Mouse (Mus musculus) retina, postnatal 1 day (tissue): ENCODE measurements around the gene Selenon.

Source experiments
- DNase-seq: peaks from one replicate; pipeline ENCODE4 v3.0.0-alpha.2; 2012

Selenon gene

GRCm38 (mm10) chr4:134551494-134552316, at the start of gene Selenon:
Selenon (minus strand) TSS chr4:134552166.
- DNase-seq = peak; percentile 72

GRCm38 (mm10) chr4:134601404-134601803, 49.4 kb upstream of the Selenon start:
- no peak for DNase-seq

DNA sequence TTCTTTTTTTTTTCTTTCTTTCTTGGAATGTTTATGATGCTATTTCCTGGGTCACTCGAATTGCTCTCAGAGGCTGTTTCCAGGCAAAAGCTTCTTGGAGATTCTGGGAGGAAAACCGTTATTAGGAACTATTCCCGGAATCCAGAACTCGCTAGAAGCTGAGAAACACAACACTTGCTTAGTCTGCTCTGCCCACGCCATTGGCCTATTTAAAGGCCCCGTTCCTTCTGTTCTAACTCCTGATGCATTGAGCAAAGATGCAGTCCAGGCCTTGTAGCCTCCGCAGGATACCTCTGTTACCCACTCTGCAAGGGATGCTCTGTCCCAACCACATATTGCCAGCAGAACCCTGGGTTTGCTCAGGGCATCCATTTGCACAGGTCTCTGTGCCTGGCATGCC, 48.8 kb upstream of the Selenon start:
- DNase-seq = no peak

- DNase-seq = no peak
Observed at GRCm38 (mm10) chr4:134600060-134600459, 48.1 kb upstream of the Selenon start.

- DNase-seq = no peak
Observed at GRCm38 (mm10) chr4:134596816-134597692, 45.1 kb upstream of the Selenon start.

DNA sequence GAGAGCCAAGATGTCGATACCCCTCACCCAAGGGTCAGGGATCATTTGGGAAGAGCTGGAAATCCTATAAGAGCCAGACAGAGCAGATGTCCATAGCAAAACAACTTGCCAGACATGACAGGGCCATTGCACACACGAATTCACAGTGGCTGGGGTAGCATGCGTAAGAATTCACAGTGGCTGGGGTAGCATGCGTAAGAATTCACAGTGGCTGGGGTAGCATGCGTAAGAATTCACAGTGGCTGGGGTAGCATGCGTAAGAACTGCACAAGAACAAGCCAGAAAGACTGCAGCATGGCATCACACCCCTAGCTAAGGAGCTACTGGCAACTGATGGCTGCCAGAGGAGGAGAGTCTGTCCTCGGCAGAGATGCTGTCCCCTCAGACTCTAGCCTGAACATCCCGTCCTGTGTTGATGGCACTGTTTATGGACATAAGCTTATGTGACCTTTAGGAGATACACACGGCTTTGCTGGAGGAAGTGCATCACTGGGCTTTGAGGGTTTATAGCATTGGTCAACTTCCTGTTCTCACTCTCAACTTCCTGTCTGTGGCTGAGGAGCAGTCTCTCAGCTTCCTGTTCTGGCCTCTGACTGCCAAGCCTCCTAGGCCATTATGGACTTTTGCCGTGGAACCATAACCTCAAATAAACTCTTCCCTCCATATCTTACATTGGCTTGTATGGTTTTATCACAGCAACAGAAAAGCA, 42.9 kb upstream of the Selenon start:
- DNase-seq = no peak

DNA sequence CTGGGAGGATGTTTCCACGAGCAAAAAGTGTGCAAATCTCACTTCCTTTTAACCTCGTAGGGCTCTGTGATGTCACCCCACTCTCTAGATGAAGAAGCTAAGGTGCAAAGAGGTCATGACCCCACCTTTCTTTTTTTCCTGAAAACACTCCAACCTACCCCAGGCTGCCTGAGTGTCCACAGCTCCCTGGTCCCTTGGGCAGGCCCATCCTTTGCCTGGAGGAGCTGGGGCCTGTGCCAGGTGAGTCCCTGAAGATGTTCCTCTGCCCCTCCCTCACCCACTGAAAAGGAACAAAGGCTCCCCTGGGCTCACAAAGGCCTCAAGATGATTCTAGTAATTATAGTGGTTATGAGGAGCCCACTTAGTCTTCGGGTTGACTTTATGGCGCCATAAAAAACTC, 40.5 kb upstream of the Selenon start:
- no peak for DNase-seq

DNA sequence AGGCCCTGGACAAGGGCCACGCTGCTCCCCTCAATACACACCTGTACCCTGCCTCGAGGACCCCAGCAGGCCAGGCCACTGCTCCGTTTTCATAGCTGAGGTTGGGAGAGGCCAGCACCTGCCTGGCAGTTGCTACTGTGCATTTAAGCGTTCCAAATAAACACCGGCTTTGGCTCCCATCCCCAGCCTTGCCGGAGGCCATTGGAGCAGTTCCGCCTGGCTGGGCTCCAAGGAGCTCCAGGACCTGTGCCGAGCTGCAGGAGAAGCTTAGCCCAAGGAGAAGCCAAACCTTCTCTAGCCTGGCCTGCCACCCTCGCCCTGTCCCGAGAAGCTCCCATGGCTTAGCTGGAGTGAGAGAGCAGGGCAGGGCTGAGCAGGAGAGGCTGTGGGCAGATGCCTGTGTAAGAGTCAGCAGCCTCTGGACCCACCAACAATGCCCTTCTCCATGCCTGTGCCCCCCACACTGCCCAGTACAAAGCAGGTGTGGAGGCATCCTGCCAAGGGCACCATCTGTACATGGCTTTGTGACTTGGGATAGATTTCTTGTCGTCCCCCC, 39.6 kb upstream of the Selenon start:
- DNase-seq = peak; percentile 65

DNA sequence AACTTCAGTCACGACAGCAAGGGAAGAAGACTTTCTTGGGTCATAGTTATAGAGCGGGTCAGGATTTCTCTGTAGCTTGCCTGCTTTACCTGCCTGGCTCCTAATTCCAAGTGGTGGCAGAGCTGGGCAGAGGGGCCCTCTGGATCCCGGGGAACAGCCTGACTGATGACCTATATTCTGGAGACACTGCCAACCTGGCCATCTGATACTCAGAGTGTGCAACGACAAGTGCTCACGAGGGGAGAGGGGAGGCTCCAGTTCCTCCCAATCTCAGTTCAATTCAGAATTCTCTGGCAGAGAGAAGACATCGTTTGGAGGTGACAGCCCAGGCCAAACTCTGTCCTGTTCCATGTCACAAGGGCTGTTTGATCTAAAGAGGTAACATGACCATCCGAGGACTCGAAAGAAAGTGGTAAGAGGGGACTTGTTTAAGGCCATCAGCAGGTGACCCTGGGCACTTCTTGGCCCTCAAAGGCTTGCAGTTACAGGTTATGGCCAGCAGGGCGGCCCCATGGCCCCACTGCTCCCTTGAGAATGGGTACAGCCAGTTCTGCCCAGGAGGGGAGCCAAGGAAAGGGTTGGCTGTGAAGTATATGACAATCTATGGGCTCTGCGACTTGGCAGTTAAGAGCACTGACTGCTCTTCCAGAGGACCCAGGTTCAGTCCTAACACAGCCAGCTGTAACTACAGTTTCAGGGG, 38.4 kb upstream of the Selenon start:
- DNase-seq = no peak

GRCm38 (mm10) chr4:134589786-134590185, 37.8 kb upstream of the Selenon start:
- no peak for DNase-seq

DNA sequence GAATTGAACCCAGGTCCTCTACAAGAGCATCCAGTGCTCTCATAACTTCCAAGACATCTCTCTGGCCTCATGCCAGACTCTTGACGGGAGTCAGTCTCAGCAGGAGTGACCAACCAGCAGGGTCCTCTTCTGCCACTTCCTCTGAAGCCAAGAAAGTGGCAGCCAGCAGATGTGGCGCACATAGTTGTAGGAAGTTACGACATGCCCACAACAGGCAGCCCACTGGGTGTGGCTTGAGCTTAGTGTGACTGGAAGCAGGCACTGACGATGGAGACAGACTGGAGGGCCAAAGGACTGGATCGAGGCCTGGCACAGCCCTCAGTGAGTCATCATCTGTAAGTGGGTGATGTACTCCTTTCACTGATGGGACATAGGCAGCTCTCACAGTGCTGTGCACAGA, 37.0 kb upstream of the Selenon start:
- no peak for DNase-seq

DNA sequence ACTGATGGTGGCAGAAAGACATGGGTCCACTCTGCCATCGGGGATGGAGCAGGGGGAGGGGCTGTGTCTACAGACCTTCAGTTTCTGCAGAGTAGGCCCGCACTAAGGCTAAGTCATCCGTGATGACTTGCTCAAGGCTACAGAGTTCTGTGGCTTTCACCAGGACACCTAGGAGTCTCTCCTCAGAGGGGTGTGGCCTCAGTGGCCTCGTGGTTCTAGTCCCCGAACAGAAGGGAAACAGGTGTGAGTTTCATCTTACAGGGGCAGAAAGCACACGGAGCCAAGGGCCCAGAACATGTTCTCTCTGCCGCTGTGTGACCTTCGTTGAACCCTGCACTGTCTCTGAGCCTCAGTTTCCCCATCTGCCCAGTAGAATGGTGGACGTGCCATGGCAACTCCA, 36.3 kb upstream of the Selenon start:
- DNase-seq = no peak

GRCm38 (mm10) chr4:134587636-134588197, 35.8 kb upstream of the Selenon start:
- no peak for DNase-seq

DNA sequence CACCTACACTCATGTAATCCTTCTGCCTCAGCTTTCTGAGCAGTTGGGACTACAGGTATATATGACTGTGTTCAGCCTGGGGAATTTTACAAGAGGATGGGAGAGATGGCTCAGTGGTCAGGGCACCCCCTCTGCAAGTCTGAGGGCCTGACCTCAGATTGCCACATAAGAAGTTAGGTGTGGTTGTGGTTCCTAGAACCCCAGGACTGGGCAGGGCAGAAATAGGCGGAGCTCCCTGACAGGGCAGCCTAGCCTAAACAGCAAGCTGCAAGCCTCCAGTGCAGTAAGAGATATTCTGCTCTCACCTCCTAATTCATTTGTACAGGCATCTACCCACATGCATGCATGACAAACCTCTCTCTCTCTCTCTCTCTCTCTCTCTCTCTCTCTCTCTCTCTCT, 34.7 kb upstream of the Selenon start:
- no peak for DNase-seq

- no peak for DNase-seq
Observed at GRCm38 (mm10) chr4:134586126-134586525, 34.2 kb upstream of the Selenon start.

DNA sequence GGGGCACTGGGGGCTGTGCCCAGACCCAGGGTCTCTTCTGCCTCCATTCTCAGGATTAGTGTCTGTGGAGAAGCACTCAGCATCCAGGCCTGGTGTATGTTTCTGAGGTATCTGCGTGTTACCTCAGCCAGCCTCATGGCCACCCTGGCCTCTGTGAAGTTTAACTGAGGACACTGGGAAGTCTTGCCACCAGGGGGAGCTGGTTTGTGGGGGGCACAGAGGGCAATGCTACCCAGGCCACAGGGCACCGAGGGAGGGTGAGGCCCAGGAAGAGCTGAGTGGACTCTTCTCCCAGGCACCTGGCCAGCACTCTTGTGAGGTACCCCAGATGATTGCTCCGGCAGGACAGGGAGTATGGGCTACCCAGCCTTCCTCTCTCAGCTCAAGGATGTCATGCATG, 31.5 kb upstream of the Selenon start:
- DNase-seq = no peak

DNA sequence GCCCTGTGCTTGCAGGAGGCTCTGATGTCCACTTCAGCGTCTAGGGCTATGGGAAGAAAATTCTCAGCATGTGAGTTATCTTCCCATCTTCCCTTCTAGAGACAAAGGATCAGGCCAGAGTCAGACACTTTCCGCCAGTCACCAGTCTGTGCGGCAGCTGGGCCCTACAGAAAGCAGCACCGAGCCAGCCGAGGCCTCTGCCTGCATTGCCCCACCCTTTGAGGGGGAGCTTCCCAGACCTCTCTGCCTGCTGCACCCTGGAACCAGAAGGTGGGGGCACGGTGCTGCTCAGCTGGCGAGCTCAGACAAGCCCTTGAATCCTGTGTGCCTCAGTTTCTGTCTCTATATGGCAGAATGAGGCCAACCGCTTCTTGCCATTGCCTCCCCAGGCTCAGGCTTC, 29.4 kb upstream of the Selenon start:
- no peak for DNase-seq

DNA sequence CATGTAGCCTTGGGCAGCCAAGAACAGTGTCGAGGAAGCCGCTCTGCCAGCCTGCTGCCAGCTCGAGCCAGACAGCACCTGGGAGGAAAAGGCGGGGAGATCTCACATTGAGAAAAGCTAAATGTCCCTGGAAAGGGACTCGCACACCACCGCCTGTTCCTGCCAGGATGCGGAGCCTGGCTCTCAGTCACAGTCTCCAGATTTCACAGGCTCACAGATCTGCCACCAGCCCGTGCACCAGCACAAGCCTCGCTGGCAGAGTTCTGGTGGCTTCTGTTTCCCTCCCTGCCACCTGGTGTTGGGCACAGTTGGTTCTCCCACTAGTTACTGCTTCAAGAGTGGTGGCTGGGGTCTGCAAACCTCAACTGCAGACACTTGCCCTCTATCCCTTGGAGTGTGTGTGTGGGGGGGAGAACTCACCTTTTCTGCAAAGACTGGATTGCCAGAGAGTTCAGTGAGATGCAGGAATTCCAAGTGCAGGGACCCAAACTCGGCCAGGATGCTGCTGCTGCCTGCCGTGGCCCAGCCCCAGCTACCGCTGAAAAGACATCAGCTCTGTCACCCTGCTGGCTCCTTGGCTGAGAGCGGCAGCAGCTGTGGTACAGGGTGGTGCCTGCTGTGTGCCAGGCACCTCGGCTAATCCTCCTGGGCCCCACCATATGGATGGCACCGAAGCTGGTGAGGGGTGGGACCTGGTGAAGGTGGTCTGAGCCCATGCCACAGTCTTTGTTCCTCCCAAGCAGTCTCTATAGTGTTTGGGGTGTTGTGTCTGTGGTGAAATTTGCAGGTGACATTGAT, 28.6 kb upstream of the Selenon start:
- peak; percentile 48 for DNase-seq

DNA sequence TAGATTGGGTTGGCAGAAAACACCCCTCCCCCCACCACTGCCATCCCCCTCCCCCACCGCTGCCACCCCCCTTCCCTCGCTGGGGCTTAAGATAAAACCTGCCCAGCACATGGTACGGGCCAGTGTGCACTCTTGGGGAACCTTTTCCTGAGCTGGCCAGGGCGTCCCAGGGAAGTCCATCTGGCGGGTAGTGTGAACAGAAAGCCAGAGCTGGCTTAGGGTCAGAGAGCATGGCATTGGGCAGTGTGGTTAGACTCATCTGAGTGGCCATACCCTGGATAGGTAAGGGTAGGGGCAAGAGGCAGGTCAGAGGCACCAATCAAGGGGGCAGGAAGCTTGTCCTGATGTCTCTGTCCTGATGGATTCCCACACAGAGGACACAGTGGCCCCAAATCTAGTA, 27.7 kb upstream of the Selenon start:
- DNase-seq = no peak

GRCm38 (mm10) chr4:134579212-134579611, 27.2 kb upstream of the Selenon start:
- DNase-seq = peak; percentile 48

DNA sequence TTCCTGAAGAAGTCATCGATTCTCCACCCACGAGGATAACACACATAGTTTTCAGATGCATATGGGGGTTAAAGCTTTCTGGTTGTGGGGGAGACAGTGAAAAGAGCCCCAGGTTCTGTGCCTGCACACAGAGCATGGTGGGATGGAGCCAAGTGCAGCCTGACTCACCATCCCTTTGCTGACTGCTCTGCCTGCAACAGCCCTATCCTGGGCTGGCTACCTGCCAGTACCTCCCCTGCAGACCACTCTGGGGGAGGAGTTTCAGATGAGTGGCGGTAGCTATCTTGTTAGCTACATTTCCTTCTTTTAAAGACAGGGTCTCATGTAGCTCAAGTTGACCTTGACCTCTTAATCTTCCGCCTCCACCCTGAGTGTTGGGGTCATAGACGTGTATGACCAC, 26.4 kb upstream of the Selenon start:
- no peak for DNase-seq
